Mouse (Mus musculus): ENCODE measurements at regions not wholly inside any gene's neighbourhood (a gene's known extent, or its start where the extent isn't known, plus 50 kb on each side); places are given as distances from the start of the nearest gene placed in this dataset.
"Not testable (repeated sequence)": the region's sequence is repeated elsewhere in the genome, so short reads cannot be mapped to it uniquely, and the experiment has no call there.

GRCm38 (mm10) chr9:94131367-94131766 is 406.5 kb downstream of the 1190002N15Rik start:
- Histone ChIP-seq H3K4me3 (no peak overlapping the region), H3K27ac (no peak overlapping the region)
- DNase-seq (ENCODE audit: low spot score in 2 of 2) = no peak
- TF ChIP-seq CTCF (conservative IDR thresholded peaks at IDR 0.05) = no peak

GRCm38 (mm10) chr9:94116961-94117360 is 420.9 kb downstream of the 1190002N15Rik start:
- Histone ChIP-seq H3K27ac (no peak overlapping the region), H3K4me3 (no peak overlapping the region)
- no peak for DNase-seq (ENCODE audit: low spot score in 2 of 2)
- TF ChIP-seq CTCF (conservative IDR thresholded peaks at IDR 0.05) = no peak

DNA sequence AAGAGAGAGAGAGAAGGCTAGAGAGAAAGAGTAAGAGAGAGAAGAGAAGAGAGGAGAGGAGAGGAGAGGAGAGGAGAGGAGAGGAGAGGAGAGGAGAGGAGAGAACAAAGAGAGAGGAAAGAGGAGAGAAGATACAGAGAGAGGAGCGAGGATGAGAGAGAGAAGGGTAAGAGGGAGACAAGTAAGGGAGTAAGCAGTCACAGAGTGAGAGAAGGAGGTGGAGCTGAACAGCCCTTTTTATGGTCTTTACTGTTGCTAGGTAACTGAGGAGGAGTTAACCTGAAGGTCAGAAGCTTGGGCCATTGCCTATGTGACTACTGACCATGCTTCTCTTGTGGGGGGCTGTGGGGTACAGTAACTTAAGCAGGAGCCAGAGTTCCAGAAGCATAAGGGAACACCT is 430.2 kb downstream of the 1190002N15Rik start:
- not testable (repeated sequence) for H3K27ac ChIP-seq; H3K4me3 ChIP-seq; DNase-seq (ENCODE audit: low spot score in 2 of 2)

DNA sequence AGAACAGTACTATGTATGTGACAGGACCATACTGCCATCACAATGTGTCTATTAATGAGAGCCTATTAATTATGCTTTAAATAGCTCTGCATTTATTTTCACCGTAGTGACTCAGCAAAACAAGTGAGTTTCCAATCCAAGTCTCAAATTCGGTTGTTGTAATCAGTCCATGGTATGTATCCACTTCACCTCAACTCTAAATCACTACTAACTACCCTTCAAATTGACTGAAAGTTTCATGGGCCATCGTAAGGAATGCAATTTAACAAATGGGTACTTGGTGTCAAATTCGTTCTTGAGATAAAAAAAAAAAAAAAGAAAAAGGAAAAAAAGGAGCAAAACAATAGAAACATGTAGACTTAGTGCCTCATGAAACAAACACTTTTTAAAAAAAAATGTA is 433.2 kb downstream of the 1190002N15Rik start:
- no peak for TF ChIP-seq CTCF (conservative IDR thresholded peaks at IDR 0.05)
- no peak overlapping the region for H3K27ac ChIP-seq
- DNase-seq (ENCODE audit: low spot score in 2 of 2) = no peak
- no peak overlapping the region for H3K4me3 ChIP-seq

- no peak for TF ChIP-seq CTCF (conservative IDR thresholded peaks at IDR 0.05)
- Histone ChIP-seq H3K27ac (no peak overlapping the region), H3K4me3 (no peak overlapping the region)
- no peak for DNase-seq (ENCODE audit: low spot score in 2 of 2)
These were observed 435.9 kb downstream of the 1190002N15Rik start for GRCm38 (mm10) chr9:94101958-94102357.

DNA sequence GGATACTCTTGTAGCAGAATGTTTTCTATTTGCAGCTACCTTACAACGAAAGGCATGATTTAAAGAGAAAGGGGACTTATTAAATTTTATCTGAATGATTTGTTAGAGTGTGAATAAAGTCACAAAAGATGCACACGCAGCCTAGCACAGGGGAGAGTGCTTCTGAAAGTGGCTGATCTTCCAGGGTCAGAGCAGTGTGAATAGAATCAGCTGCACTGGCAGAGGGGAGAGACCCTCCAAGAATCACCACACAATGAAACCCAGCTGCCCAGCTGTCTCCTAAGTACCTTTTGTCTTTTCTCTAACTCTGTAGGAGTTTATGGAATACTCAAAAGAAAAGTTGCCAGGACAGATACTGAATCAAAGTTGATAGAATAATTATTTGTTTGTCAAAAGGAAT is 443.1 kb downstream of the 1190002N15Rik start:
- Histone ChIP-seq H3K27ac (no peak overlapping the region), H3K4me3 (no peak overlapping the region)
- TF ChIP-seq CTCF (conservative IDR thresholded peaks at IDR 0.05) = no peak
- DNase-seq (ENCODE audit: low spot score in 2 of 2) = no peak

GRCm38 (mm10) chr9:94091658-94092225 is 446.1 kb downstream of the 1190002N15Rik start:
- no peak for TF ChIP-seq CTCF (conservative IDR thresholded peaks at IDR 0.05)
- DNase-seq (ENCODE audit: low spot score in 2 of 2) = no peak
- Histone ChIP-seq H3K27ac (no peak overlapping the region), H3K4me3 (no peak overlapping the region)

DNA sequence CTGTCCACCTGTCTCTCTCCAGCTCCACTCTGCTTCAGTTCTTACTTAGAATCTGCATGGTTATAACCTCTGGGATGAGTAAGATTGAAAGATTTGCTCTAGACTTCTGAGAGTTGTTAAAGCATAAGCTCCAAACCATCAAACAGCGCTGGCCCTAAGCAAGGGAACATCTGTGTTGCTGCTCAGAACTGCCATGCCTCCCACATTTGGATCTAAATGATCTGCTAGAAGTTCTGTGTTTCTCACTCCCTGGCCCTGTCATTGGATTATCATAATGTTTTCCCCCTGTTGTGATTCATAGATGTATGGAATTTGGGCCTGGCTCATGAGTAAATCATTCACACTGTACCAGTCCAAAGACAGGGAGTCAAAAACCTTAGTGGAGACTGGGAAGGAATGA is 448.1 kb downstream of the 1190002N15Rik start:
- Histone ChIP-seq H3K4me3 (no peak overlapping the region), H3K27ac (no peak overlapping the region)
- DNase-seq (ENCODE audit: low spot score in 2 of 2) = no peak
- no peak for TF ChIP-seq CTCF (conservative IDR thresholded peaks at IDR 0.05)

DNA sequence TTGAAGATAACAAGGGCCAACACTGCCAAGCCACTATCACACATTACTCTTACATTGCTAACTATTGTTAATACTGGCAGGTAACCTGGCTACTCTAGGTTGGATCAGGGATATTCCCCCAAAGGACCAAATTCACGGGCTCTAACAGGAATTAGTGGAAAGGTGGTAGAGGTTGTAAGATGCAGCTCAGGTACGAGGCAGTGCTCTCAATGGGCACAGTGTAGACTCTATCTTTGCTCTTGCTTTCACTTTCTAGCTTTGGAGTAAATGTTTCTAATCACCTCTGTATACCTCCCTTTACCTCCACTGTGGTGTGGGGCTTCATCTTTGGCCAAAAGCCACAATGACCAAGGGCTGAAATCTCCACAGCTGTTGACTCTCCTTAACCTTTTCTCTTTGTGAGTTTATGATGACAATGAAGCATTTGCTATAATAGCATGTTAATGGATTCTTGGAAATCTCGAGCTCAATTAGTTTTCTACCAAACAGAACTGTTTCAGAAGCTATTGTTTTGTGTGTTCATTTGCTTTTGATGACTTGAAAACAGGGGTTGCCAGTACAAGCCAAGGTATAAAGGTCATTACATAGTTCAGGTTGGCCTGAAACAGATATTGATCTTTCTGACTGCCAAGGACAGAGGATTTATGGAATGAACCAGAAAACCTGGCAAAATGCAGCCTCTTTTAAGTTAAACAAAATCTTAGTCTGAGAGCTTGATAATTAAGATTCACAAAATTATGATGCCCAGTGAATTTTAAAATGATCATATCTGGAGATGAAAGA is 454.1 kb downstream of the 1190002N15Rik start:
- no peak for DNase-seq (ENCODE audit: low spot score in 2 of 2)
- Histone ChIP-seq H3K27ac (no peak overlapping the region), H3K4me3 (no peak overlapping the region)
- TF ChIP-seq CTCF (conservative IDR thresholded peaks at IDR 0.05) = no peak

GRCm38 (mm10) chr9:94074904-94075303 is 463.0 kb downstream of the 1190002N15Rik start:
- Histone ChIP-seq H3K27ac (no peak overlapping the region), H3K4me3 (no peak overlapping the region)
- DNase-seq (ENCODE audit: low spot score in 2 of 2) = no peak
- TF ChIP-seq CTCF (conservative IDR thresholded peaks at IDR 0.05) = no peak

GRCm38 (mm10) chr9:94067121-94067520 is 470.8 kb downstream of the 1190002N15Rik start:
- TF ChIP-seq CTCF (conservative IDR thresholded peaks at IDR 0.05) = no peak
- no peak for DNase-seq (ENCODE audit: low spot score in 2 of 2)
- H3K27ac ChIP-seq = no peak overlapping the region

GRCm38 (mm10) chr9:94053229-94053628 is 484.7 kb downstream of the 1190002N15Rik start:
- TF ChIP-seq CTCF (conservative IDR thresholded peaks at IDR 0.05) = no peak
- no peak overlapping the region for H3K27ac ChIP-seq
- H3K4me3 ChIP-seq = no peak overlapping the region
- DNase-seq (ENCODE audit: low spot score in 2 of 2) = no peak

More at GRCm38 (mm10) chr9:94067121-94067520, 470.8 kb downstream of the 1190002N15Rik start:
- H3K4me3 ChIP-seq = no peak overlapping the region

GRCm38 (mm10) chr9:94047845-94048244 is 490.0 kb downstream of the 1190002N15Rik start:
- TF ChIP-seq CTCF (conservative IDR thresholded peaks at IDR 0.05) = no peak
- Histone ChIP-seq H3K4me3 (no peak overlapping the region), H3K27ac (no peak overlapping the region)
- no peak for DNase-seq (ENCODE audit: low spot score in 2 of 2)

Data from layer of hippocampus, adult 2 months (tissue).